Mouse (Mus musculus) fibroblast of lung, adult 2 months (primary cell): Measurements from ENCODE around the gene Rapgefl1.

ENCODE experiments used
- DNase-seq: peaks from one replicate; pipeline ENCODE4 v3.0.0-alpha.2; 2011; ENCODE audit warnings: low read depth

Rapgefl1 gene

GRCm38 (mm10) chr11:98858759-98859731 lies 22.5 kb downstream of the Rapgefl1 start:
- peak; percentile 76 for DNase-seq

GRCm38 (mm10) chr11:98863028-98863750 lies 26.6 kb downstream of the Rapgefl1 start, which contains the start of gene Wipf2:
Wipf2 (plus strand) TSS chr11:98863638.
- peak; percentile 87 for DNase-seq

GRCm38 (mm10) chr11:98863751-98864429 lies 27.3 kb downstream of the Rapgefl1 start:
- no peak for DNase-seq

GRCm38 (mm10) chr11:98867293-98867692 lies 30.7 kb downstream of the Rapgefl1 start:
- no peak for DNase-seq

GRCm38 (mm10) chr11:98869906-98870305 lies 33.3 kb downstream of the Rapgefl1 start:
- DNase-seq: no peak

- no peak for DNase-seq
Measured at GRCm38 (mm10) chr11:98870791-98871190, 34.2 kb downstream of the Rapgefl1 start.

- DNase-seq: no peak
Measured at GRCm38 (mm10) chr11:98871416-98871815, 34.8 kb downstream of the Rapgefl1 start.

- peak; percentile 45 for DNase-seq
Measured at GRCm38 (mm10) chr11:98872040-98872439, 35.5 kb downstream of the Rapgefl1 start.

GRCm38 (mm10) chr11:98873900-98874299 lies 37.3 kb downstream of the Rapgefl1 start:
- no peak for DNase-seq

- DNase-seq: no peak
Measured at GRCm38 (mm10) chr11:98877001-98877400, 40.4 kb downstream of the Rapgefl1 start.

- no peak for DNase-seq
Measured at GRCm38 (mm10) chr11:98887703-98888102, 51.1 kb downstream of the Rapgefl1 start.

- no peak for DNase-seq
Measured at GRCm38 (mm10) chr11:98889077-98889476, 52.5 kb downstream of the Rapgefl1 start.

GRCm38 (mm10) chr11:98889977-98890376 lies 53.4 kb downstream of the Rapgefl1 start:
- no peak for DNase-seq

GRCm38 (mm10) chr11:98892426-98892825 lies 55.8 kb downstream of the Rapgefl1 start:
- no peak for DNase-seq

GRCm38 (mm10) chr11:98900529-98901125 lies 64.0 kb downstream of the Rapgefl1 start:
- DNase-seq: no peak

- DNase-seq: no peak
Measured at GRCm38 (mm10) chr11:98902621-98903245, 66.1 kb downstream of the Rapgefl1 start.
